Mouse (Mus musculus): ENCODE results near the gene Pigs.

GRCm38 (mm10) chr11:78322076-78322831 lies 6.0 kb upstream of the Pigs start:
- TF ChIP-seq CTCF (IDR thresholded peaks at IDR 0.05; ENCODE audit: borderline replicate concordance, insufficient read depth, low read length) = no peak
- no peak for TF ChIP-seq POLR2A (IDR thresholded peaks at IDR 0.05; ENCODE audit: low read depth, low read length)

Measured in embryonic fibroblast, embryonic 13.5 days (primary cell).